Mouse (Mus musculus) bone marrow macrophage, adult 2 months (primary cell): ENCODE results near the gene Dnajc8.

Experiments
- CTCF ChIP-seq: IDR thresholded peaks from 2 replicates; pipeline ENCODE4 v1.5.1; 2012; ENCODE audit warnings: low read depth, mild to moderate bottlenecking, low read length, moderate library complexity
- POLR2A ChIP-seq: IDR thresholded peaks from 2 replicates; pipeline ENCODE4 v1.6.1; 2012; ENCODE audit warnings: mild to moderate bottlenecking, low read depth, low read length, borderline replicate concordance

- TF ChIP-seq CTCF (no peak), POLR2A (no peak)
Measured at GRCm38 (mm10) chr4:132509621-132510296, 25.6 kb upstream of the Dnajc8 start.
